In the genomic region with DNA sequence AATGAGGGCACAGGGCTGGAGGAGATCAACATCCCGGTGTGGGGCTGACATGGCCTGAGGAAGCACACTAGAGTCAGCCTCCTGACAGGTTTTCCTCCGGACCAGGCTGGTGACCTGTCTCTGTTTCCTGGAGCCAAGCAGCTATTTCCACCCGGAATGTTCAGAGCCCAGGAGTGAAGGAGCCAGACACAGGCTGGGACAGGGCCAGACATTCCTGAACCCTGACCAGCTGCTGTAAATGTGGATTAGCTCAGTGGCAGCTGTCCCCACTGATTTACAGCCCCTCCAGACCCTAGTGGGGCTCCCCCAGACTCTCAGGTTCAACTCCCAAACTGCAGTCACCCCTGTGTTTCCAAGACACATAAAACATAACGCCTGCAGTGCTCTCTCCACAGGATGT, we compare ENCODE assay signal across 9 mouse cellular contexts. TPM values are rescaled to one million over a fixed set of nuclear protein-coding genes. Genes with fewer than 3 reads are reported as not detected.
DNase-seq lines count a peak whose midpoint lies in the region; ATAC-seq and TF ChIP-seq lines count a peak whose summit lies in the region.
"Had no signal": no experiment of that assay in that cellular context is flagged by ENCODE, and none has a peak within 500 bp of the region (broad histone marks: within the 10 kb centered on the region; RNA-seq: fewer than 3 reads in every experiment).

No protein-coding gene starts in this region.

- WGBS in embryonic facial prominence, embryonic 13.5 days, result 63% methylated on average over 4 of the region's 4 CpGs
- WGBS in embryonic facial prominence, embryonic 10.5 days, result 75% methylated on average over 4 of the region's 4 CpGs
- WGBS in heart, embryonic 15.5 days, result 30% methylated on average over 4 of the region's 4 CpGs
- 5% methylated on average over 4 of the region's 4 CpGs for WGBS in kidney, postnatal 0 days

- H3K27ac ChIP-seq in embryonic facial prominence, embryonic 13.5 days, result 0 out of 2 replicates have a peak overlapping the region, but pooled peaks have one; percentile 13
- no peak overlapping the region for H3K27ac ChIP-seq in embryonic facial prominence, embryonic 10.5 days (replicated peaks)
- peak overlapping the region; percentile 67 for H3K27ac ChIP-seq in heart, embryonic 15.5 days
- H3K27ac ChIP-seq in kidney, postnatal 0 days, result peak overlapping the region; percentile 51

- peaks cover 5% of the 10 kb centered on the region; the same call in 1 of the 2 replicates for H3K9me3 ChIP-seq in embryonic facial prominence, embryonic 13.5 days
- H3K9me3 ChIP-seq in embryonic facial prominence, embryonic 10.5 days, result peaks cover 10% of the 10 kb centered on the region
- no peaks in the 10 kb centered on the region for H3K9me3 ChIP-seq in heart, embryonic 15.5 days (replicated peaks)
- H3K9me3 ChIP-seq in kidney, postnatal 0 days (replicated peaks; ENCODE audit: low read length), result no peaks in the 10 kb centered on the region

- H3K9ac ChIP-seq in embryonic facial prominence, embryonic 13.5 days, result no peak overlapping the region
- H3K9ac ChIP-seq in heart, embryonic 15.5 days, result no peak overlapping the region
- no peak overlapping the region for H3K9ac ChIP-seq in kidney, postnatal 0 days (ENCODE audit: low read depth, low read length)

- H3K4me2 ChIP-seq in embryonic facial prominence, embryonic 13.5 days, result no peak overlapping the region
- H3K4me2 ChIP-seq in heart, embryonic 15.5 days, result no peak overlapping the region
- H3K4me2 ChIP-seq in kidney, postnatal 0 days (ENCODE audit: low read length), result peak overlapping the region; percentile 7; the same call in 1 of the 2 replicates

- TF ChIP-seq CTCF in kidney, postnatal 0 days (IDR thresholded peaks at IDR 0.05; ENCODE audit: low read depth), result no peak

- ATAC-seq in embryonic facial prominence, embryonic 13.5 days (ENCODE audit: insufficient number of reproducible peaks, insufficient read depth, low FRiP score, low TSS enrichment, low read depth), result no peak
- ATAC-seq in heart, embryonic 15.5 days (replicated peaks; ENCODE audit: insufficient number of reproducible peaks, insufficient read depth, low FRiP score, low read depth), result peak; percentile 70
- peak; percentile 21; the same call in 1 of the 2 replicates for ATAC-seq in kidney, postnatal 0 days (replicated peaks; ENCODE audit: low FRiP score, low read depth)
- no peak for ATAC-seq in CD4-positive, CD25-positive, alpha-beta regulatory T cell, adult 4 months

- no peaks in the 10 kb centered on the region for H3K27me3 ChIP-seq in embryonic facial prominence, embryonic 13.5 days
- H3K27me3 ChIP-seq in embryonic facial prominence, embryonic 10.5 days (replicated peaks; ENCODE audit: low read depth, poor library complexity, severe bottlenecking), result no peaks in the 10 kb centered on the region
- H3K27me3 ChIP-seq in heart, embryonic 15.5 days, result no peaks in the 10 kb centered on the region
- H3K27me3 ChIP-seq in kidney, postnatal 0 days (ENCODE audit: insufficient read depth, low read length), result no peaks in the 10 kb centered on the region

- H3K4me3 ChIP-seq in embryonic facial prominence, embryonic 13.5 days, result no peak overlapping the region
- H3K4me3 ChIP-seq in embryonic facial prominence, embryonic 10.5 days, result no peak overlapping the region
- no peak overlapping the region for H3K4me3 ChIP-seq in heart, embryonic 15.5 days
- H3K4me3 ChIP-seq in kidney, postnatal 0 days (replicated peaks; ENCODE audit: low read depth, low read length), result no peak overlapping the region
- H3K4me3 ChIP-seq: erythroblast, embryonic 14.5 days had no signal

- no peak for DNase-seq in embryonic facial prominence, embryonic 10.5 days (ENCODE audit: low spot score)
- DNase-seq in kidney, postnatal 0 days (ENCODE audit: low spot score), result peak; percentile 83
- DNase-seq in mesoderm, embryonic 11.5 days (ENCODE audit: low read depth, low spot score), result peak; percentile 71
- DNase-seq in thymus, postnatal 4 days, result no peak
- no peak for DNase-seq in spleen, postnatal 36 days (ENCODE audit: low spot score in 2 of 2)

- H3K36me3 ChIP-seq in embryonic facial prominence, embryonic 13.5 days, result peaks cover 4% of the 10 kb centered on the region; the same call in 1 of the 2 replicates
- peaks cover 9% of the 10 kb centered on the region for H3K36me3 ChIP-seq in embryonic facial prominence, embryonic 10.5 days (replicated peaks)
- no peaks in the 10 kb centered on the region for H3K36me3 ChIP-seq in heart, embryonic 15.5 days
- no peaks in the 10 kb centered on the region for H3K36me3 ChIP-seq in kidney, postnatal 0 days (ENCODE audit: insufficient read depth, low read length)

- H3K4me1 ChIP-seq in embryonic facial prominence, embryonic 13.5 days, result peaks cover 49% of the 10 kb centered on the region
- H3K4me1 ChIP-seq in embryonic facial prominence, embryonic 10.5 days, result peaks cover 40% of the 10 kb centered on the region
- H3K4me1 ChIP-seq in heart, embryonic 15.5 days (replicated peaks), result peaks cover 55% of the 10 kb centered on the region
- peaks cover 41% of the 10 kb centered on the region for H3K4me1 ChIP-seq in kidney, postnatal 0 days (replicated peaks; ENCODE audit: insufficient read depth, low read length)

RNA-seq across cellular contexts. Expression of gene Chga, which starts 42.7 kb away (rescaled TPM):
- polyA plus RNA-seq in embryonic facial prominence, embryonic 13.5 days (2015; fragmentation: Nextera tagmentation; extraction: Ambion mirVana), result 3.4 and 4.3 TPM in 2 replicates
- polyA plus RNA-seq in embryonic facial prominence, embryonic 10.5 days (2016; fragmentation: Nextera tagmentation; extraction: Ambion mirVana), result 6.2 and 6.6 TPM in 2 replicates
- polyA plus RNA-seq in heart, embryonic 15.5 days (2015; fragmentation: Nextera tagmentation; extraction: Ambion mirVana), result 0.38 and 12.0 TPM in 2 replicates
- polyA plus RNA-seq in kidney, postnatal 0 days (2015; fragmentation: Nextera tagmentation; extraction: Ambion mirVana), result 0.51 and 0.54 TPM in 2 replicates
- not detected for polyA plus RNA-seq in CD4-positive, CD25-positive, alpha-beta regulatory T cell, adult 4 months (2017; shearing (Covaris generic))

Comparison
In these comparisons a context has a peak if more than half of its experiments do, and no peak if none do; other contexts are left out.
1. ATAC-seq: peak in heart, embryonic 15.5 days (single experiment) and kidney, postnatal 0 days (single experiment); none in embryonic facial prominence, embryonic 13.5 days (single experiment) and CD4-positive, CD25-positive, alpha-beta regulatory T cell, adult 4 months (single experiment).
2. DNase-seq: peak in kidney, postnatal 0 days (single experiment) and mesoderm, embryonic 11.5 days (single experiment); none in embryonic facial prominence, embryonic 10.5 days (single experiment), thymus, postnatal 4 days (single experiment) and spleen, postnatal 36 days (0 of 2).